Comparison of ENCODE assay signal across 11 mouse cellular contexts in the genomic region with DNA sequence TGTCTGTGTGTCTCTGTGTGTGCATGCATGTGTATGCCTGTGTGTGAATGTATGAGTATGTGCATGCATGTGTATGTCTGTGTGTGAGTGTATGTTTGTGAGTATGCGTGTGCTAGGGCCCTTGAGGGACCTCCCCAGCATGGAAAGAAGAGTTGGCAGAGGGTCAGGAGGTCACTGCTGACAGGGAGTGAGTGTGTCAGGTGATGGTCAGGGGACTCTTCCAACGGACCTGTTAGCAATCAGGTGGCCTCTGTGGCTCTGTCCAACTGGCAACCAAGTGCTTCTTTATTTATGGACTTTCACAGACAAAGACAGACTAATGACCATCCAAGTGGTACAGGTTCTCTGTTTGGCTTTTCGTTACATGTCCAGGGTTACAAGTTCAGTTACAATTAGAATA.
"Had no signal": no experiment of that assay in that cellular context is flagged by ENCODE, and none has a peak within 500 bp of the region (broad histone marks: within the 10 kb centered on the region; RNA-seq: fewer than 3 reads in every experiment).

No protein-coding gene starts in this region.

- H3K36me3 ChIP-seq: limb, embryonic 10.5 days; liver, embryonic 15.5 days; midbrain, embryonic 15.5 days; neural tube, embryonic 12.5 days had no signal

- H3K4me2 ChIP-seq: liver, embryonic 11.5 days; liver, embryonic 15.5 days; midbrain, embryonic 11.5 days; midbrain, embryonic 15.5 days; neural tube, embryonic 12.5 days had no signal

- ATAC-seq: lung, postnatal 0 days; midbrain, embryonic 15.5 days had no signal

- H3K4me1 ChIP-seq: limb, embryonic 10.5 days; liver, embryonic 15.5 days; neural tube, embryonic 12.5 days had no signal

- H3K4me3 ChIP-seq: limb, embryonic 10.5 days; liver, embryonic 15.5 days; midbrain, embryonic 15.5 days; neural tube, embryonic 12.5 days had no signal

- H3K27me3 ChIP-seq: liver, embryonic 15.5 days; midbrain, embryonic 15.5 days; neural tube, embryonic 12.5 days had no signal

- H3K9ac ChIP-seq: liver, embryonic 15.5 days; midbrain, embryonic 15.5 days; neural tube, embryonic 12.5 days had no signal

- H3K27ac ChIP-seq: limb, embryonic 10.5 days; liver, embryonic 15.5 days; midbrain, embryonic 15.5 days; neural tube, embryonic 12.5 days had no signal

- DNase-seq: kidney, postnatal 14 days; lung, adult 2 months; lung, postnatal 36 days; retina, postnatal 1 day had no signal

- H3K9me3 ChIP-seq: limb, embryonic 10.5 days; liver, embryonic 15.5 days; midbrain, embryonic 15.5 days; neural tube, embryonic 12.5 days had no signal
